Mouse (Mus musculus) layer of hippocampus, adult 8-10 months (tissue): Measurements from ENCODE around the gene A030003K21Rik. TPM values are rescaled to one million over a fixed set of nuclear protein-coding genes. Genes with fewer than 3 reads are reported as not detected.
"Not testable (repeated sequence)": the region's sequence is repeated elsewhere in the genome, so short reads cannot be mapped to it uniquely, and the experiment has no call there.

Experiments
- DNase-seq, 2 experiments: peaks; one replicate each; pipeline ENCODE4 v3.0.0; 2022; ENCODE audit warnings: low spot score in 2 of 2
- total RNA-seq, 4 experiments: library from RNA; stranded (reverse); gene quantifications; 2 replicates each; pipeline ENCODE4 v1.2.4; 2022

The A030003K21Rik gene
- total RNA-seq: not detected

DNA sequence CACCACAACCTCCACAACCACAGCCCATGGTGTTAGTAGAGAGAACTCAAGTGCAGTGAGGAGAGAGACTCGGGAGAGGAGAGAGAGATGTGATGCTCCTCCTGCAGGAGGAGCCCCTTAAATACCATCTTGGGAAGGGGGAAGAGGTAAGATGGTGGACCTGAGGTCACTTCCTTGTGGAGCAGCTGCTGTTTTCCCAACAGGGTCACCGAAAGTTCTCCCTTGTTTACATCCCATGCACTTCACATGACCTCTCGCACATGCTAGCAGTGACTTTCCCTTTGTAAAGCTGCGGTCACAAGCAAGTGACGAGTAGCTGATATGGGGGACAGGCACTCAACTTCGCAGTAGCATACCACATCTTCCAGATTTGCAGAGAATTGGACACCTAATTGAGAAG lies at the start of gene A030003K21Rik:
A030003K21Rik (minus strand) TSS at position 94 of the 400 bp plus-strand sequence.
- DNase-seq: not testable (repeated sequence)

DNA sequence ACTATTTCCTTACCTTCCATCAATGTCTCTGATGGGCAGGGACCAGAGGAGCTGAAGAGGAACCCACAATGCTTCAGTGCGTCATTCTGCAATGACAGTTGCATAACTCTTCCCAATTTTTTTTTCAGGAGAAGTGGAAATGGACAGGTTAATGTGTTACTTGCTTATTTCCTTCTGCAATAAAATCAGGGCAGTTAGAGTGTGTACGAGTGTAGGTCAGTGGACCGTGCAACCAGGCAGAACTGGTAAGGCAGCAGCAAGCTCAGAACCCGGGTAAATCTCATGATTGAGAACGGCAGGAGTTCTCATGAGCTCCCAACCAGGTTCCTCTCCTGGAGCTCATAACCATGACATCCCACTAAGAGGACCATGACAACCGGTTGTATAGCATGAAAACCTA lies 48.9 kb upstream of the A030003K21Rik start:
- DNase-seq: no peak

DNA sequence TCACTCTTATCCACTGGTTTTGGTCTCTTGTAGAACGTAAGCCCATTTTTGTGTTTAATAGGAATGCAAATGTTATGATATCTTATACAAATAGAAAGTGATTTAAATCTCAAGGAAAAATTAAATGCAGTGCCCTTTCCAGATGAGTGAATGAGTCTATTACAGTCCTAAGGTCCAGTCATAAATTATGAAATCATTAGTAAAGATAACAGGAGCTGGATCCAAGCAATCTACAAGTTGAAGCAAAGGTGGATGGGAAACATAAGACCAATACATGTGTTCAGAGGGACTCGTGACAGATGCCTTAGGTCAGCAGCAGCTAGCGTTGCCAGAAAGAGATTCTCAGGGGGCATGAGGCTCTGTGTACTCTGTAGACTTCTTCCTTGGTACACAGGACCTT lies 48.4 kb upstream of the A030003K21Rik start:
- DNase-seq: no peak

DNA sequence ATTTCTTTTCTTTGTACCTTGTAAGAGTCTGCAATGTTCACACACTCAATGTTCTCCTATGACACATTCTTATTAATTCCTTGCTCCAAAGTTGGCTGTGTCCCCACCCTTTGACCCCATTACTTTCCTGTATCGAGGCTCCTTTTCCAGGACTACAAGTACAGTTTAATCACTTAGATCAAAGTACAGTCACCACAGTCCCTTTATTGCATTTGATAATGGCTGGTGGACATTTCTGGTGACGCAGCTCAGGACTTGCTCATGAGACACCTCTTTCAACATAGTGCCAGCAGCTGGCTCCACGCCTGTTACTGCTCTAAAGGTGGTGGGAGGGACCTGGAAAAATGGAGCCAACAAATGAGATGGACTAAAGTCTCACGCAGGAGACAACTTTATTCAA lies 47.9 kb upstream of the A030003K21Rik start:
- no peak for DNase-seq

DNA sequence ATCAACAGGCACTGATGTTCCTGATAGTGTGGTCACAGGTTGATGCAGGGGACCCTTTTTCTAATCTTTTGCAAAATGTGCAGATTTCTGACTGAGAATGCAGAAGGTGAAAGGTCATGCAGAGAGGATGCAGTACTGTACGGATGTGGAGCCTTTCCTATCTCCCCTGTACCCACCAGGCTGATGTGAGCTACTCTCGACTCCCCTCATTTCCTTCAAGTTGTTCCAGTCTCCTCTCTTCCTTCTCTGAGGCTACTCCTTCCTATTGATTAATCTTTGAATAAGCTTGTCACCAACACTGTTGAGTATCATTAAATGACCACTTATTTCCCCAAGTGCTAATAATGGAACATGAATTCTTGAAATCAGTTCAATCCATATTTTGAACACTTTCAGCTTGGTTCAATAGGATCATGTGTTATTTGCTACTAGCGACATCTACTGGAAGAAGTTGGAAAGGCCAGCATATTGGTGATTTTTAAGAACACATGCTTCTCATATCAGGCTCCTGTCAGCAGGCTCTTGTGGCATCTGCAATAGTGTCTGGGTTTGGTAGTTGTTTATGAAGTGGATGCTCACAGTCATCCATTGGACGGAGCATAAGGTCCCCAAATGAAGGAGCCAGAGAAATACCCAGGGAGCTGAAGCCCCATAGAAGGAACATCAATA lies 44.5 kb upstream of the A030003K21Rik start:
- peak; percentile 11 to 42 for DNase-seq

DNA sequence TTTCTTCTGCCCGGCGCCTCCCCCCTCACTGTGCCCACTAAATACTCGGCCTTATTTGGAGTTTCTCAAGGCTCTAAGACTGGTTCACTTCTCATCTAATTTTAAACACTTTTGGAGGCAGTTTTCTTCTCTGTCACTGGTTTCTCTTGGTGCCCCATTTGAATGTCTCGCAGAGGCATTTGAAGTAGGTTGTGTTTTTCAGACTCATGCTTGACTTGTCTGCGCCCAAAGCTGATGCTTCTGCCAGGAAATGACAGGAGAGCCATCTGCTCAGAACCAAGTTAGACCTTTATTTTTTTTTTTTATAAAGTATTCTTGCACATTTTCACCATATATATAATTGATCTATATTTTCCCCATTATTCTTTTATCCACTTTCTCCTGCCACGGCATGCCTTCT lies 43.5 kb upstream of the A030003K21Rik start:
- no peak for DNase-seq

DNA sequence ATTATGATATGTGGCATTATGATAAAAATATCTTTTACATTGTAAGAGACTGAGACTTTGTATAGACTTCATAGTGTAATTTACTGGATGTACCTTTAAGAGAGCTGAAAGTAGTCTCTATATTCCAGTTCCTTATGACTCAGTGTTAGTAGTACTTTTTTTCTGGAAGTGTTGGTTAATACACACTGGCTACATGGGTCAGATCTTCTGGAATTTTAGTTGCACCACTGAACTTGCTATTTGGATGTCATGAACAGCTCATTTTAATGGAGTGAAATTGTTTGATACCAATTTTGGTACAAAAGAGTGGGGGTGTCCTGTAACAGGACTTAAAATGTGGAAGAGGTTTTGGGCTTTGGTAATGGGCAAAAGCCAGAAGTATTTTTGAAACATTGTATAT lies 34.7 kb upstream of the A030003K21Rik start:
- no peak for DNase-seq

DNA sequence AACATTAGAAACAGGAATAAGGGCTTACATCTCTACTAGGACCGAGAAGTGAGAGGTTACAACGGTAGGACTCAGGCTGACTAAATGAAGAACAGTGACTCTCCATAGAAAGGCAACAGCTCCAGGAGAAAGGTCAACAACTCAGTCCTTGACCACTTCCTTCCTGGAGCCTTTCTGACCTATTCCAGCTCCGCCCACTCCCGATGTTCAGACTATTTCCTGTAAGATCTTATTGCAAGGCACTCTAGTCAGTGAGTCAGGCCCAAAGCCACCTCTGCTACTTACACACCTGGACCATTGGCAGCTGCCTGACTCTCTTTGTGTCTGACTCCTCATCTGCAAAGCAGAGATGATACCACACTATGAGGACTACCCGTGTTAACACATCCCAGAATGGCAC lies 32.6 kb upstream of the A030003K21Rik start:
- no peak for DNase-seq

DNA sequence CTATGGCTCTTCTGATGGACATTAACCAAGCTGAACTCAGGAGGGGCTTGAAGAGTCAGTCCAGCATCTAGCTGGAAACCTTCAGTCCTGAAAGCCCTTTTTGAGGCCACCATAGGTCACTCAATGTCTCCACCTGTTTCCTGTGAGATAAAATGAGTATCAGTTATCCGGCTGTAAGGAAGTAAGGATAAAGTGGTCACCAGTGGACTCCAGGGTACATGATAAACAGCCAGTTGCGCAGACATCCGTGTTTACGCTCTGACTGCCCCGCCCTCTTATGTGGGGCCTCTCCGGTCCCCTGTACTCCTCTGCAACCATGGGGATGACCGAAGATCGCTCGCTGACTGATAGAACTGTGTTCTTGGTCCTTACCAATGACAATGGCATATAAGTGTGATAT lies 31.2 kb upstream of the A030003K21Rik start:
- no peak for DNase-seq

DNA sequence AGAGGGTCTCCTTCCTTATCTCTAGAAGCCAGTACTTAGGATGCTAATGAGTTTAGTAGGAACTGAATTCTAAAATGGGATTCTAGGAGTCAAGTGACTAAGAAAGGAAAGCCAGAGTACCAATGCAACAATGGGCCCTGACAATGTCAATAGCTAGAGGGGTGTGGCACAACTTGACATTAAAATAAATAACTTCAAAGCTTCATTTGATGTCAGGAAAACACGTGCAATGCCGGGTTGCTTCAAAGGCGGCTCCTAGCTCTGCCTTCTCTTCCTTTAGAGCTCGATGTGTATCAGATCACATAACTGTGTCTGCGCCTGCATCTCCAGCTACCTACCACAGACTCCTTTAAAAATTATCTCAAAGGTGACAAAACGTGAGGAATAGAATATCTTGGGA lies 30.7 kb upstream of the A030003K21Rik start:
- no peak for DNase-seq

DNA sequence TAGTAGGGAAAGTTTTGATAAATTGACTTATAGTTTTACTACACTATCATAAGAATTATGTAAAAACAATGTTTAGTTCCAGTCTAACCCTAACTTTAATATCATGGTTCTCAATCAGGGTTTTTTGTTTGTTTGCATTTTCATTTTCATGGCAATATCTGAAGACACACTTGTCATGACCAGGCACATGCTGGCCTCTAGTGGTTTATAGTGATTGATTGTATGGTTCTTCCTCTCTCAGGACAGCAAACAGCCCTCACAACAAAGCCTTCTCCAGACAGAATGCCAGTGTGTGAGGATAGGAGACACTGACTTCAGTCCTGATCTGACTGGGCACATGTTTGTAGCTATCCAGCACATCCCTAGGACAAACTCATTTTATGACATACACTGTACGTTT lies 30.1 kb upstream of the A030003K21Rik start:
- DNase-seq: no peak

DNA sequence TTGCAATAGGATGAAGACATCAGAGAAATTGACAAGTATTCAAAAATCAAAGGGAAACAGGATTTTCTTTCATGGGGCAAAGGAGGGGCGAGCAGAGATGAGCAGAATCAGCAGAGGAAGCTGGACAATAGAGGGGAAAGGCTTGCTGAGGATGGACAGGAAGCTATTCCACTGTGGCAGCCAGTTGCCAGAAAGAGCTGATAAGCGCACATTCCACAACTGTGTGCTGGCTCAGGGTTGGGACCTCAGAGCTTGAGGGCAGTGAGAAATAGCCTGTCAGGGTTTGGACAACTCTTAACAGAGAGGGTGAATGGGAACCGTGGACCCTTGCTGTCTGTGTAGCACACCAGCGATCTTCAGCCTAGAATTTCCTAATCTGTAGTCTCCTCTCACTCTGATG lies 28.9 kb upstream of the A030003K21Rik start:
- no peak for DNase-seq

DNA sequence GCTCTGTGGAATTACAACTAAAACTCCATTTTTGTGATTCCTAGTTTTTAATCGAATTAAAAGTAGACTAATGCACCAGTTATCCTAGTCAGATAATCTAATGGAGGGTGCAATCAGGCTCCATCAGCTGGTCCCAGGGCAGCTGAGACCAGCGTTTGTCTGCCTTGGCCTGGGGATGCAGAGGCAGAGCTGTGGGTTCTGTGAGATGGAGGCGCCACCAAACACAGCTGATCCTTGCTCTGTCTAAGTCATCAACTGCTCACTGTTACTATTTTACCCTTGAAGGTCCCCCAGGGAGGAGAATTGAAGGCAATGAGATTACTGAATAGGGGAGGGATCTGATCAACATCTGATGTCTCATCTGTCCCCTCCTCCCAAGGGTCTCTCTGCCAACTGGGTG lies 23.2 kb upstream of the A030003K21Rik start:
- no peak for DNase-seq

DNA sequence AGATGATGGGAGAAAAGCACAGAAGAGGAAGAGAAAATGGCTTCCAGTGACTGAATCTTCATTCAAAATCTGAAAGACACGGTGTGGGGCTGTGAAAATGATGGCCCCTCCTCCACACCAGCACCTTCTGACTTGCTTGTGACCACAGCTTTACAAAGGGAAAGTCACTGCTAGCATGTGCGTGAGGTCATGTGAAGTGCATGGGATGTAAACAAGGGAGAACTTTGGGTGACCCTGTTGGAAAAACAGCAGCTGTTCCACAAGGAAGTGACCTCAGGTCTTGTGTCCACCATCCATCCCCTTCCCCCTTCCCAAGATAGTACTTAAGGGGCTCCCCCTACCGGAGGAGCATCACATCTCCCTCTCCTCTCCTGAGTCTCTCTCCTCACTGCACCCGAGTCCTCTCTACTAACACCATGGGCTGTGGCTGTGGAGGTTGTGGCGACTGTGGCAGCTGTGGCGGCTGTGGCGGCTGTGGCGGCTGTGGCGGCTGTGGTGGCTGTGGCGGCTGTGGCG lies 16.7 kb upstream of the A030003K21Rik start, which contains the start of gene Gm47955:
Gm47955 (plus strand) TSS at position 417 of the 516 bp plus-strand sequence.
- no peak for DNase-seq

DNA sequence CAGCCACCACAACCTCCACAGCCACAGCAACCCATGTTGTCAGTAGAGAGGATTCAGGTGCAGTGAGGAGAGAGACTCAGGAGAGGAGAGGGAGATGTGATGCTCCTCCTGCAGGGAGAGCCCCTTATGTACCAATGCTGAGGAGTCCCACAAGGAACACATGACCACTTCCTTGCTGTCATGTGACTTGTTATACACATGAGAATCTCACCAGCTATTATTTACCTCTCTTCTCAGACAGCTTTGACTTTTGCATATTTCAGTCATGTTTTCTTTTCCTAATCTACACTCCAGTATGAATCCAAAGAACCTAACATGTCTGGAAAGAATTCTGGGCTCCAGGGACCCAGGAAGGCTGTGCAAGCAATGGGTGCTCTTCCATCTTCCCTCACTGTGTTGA lies 12.7 kb upstream of the A030003K21Rik start, which contains the start of gene Gm7544:
Gm7544 (minus strand) TSS at position 101 of the 400 bp plus-strand sequence.
- not testable (repeated sequence) for DNase-seq

DNA sequence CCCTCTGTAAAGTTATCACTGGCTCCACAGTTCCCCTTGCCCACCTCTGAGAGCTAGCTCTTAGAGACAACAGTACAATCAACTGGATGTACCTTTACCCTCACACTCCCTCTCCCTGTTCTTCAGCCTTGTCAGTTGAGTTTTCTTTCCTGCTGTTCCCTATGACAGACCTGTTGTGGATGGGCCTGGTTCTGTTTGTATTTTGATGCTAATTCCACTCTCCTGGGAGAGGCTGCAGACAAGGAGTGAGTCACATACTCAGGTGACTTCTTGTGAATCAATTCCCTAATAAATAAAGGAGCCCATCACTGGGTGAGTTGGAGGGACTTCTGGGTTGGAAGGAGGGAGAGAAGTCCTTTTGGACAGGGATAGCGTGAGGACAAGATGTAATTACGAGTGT lies 5.4 kb upstream of the A030003K21Rik start:
- DNase-seq: no peak

DNA sequence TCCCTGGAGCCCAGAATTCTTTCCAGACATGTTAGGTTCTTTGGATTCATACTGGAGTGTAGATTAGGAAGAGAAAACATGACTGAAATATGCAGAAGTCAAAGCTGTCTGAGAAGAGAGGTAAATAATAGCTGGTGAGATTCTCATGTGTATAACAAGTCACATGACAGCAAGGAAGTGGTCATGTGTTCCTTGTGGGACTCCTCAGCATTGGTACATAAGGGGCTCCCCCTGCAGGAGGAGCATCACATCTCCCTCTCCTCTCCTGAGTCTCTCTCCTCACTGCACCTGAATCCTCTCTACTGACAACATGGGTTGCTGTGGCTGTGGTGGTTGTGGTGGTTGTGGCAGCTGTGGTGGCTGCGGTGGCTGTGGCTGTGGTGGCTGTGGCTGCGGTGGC lies 2.8 kb upstream of the A030003K21Rik start:
- DNase-seq: not testable (repeated sequence)

DNA sequence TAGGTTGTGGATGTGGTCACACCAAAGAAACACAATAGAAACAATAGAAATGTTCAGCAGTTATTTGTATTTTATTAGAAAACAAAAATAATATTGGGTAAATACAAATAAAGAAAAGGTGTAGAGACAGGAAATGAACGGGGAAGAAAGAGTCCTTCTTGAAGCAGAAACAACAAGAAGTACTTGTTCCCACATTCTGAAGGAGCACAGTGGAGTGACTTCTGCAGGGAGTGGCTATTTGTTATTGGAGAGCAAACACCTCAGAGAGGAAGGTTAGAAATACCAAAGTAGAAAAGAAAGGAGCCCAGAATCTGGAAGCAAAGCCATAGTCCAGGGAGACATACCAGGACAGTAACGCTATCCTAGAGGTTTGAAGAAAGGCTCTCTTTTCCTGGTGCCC lies 683 bp downstream of the A030003K21Rik start:
- DNase-seq: not testable (repeated sequence)

DNA sequence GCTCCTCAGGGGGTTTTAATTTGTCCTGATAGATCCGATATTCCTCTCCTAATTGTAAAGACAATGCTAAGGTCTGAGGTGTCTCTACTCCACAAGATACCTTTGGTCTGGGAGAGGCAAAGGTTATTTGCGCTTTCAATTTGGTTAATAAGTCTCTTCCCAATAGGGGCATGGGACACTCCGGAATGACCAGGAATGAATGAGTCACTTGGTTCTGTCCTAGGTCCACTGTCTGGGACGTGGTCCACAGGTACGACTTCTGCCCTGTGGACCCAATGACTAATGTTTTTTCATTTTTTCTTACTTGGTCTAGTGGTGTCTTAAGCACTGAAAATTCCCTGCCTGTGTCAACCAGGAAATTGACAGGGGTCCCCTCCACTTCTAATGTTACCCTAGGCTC lies 4.5 kb downstream of the A030003K21Rik start:
- no peak for DNase-seq

DNA sequence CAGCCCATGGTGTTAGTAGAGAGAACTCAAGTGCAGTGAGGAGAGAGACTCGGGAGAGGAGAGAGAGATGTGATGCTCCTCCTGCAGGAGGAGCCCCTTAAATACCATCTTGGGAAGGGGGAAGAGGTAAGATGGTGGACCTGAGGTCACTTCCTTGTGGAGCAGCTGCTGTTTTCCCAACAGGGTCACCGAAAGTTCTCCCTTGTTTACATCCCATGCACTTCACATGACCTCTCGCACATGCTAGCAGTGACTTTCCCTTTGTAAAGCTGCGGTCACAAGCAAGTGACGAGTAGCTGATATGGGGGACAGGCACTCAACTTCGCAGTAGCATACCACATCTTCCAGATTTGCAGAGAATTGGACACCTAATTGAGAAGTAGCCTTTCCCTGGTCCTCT lies 11.9 kb downstream of the A030003K21Rik start, which contains the start of gene Gm6217:
Gm6217 (minus strand) TSS at position 74 of the 400 bp plus-strand sequence.
- DNase-seq: not testable (repeated sequence)

DNA sequence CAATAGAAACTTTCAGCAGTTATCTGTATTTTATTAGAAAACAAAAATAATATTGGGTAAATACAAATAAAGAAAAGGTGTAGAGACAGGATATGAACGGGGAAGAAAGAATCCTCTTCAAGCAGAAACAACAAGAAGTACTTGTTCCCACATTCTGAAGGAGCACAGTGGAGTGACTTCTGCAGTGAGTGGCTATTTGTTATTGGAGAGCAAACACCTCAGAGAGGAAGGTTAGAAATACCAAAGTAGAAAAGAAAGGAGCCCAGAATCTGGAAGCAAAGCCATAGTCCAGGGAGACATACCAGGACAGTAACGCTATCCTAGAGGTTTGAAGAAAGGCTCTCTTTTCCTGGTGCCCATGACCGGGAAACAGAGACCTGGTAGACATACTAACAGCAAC lies 12.6 kb downstream of the A030003K21Rik start:
- not testable (repeated sequence) for DNase-seq

DNA sequence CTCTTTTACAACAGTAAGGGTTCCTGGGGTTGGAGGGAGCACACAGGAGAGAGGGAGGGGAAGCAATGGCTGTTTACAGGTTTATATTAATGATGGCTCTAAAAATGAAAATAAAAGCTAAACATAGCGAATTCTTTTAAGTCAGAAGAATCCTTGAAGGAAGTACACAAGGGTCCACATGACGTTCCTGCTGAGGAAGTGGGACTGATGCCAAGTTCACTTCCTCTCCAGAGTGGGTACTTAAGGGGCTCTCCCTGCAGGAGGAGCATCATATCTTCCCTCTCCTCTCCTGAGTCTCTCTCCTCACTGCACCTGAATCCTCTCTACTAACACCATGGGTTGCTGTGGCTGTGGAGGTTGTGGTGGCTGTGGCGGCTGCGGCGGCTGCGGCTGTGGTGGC lies 18.5 kb downstream of the A030003K21Rik start, which contains the start of gene A030014E15Rik:
A030014E15Rik (plus strand) TSS at position 268 of the 400 bp plus-strand sequence.
- no peak for DNase-seq

DNA sequence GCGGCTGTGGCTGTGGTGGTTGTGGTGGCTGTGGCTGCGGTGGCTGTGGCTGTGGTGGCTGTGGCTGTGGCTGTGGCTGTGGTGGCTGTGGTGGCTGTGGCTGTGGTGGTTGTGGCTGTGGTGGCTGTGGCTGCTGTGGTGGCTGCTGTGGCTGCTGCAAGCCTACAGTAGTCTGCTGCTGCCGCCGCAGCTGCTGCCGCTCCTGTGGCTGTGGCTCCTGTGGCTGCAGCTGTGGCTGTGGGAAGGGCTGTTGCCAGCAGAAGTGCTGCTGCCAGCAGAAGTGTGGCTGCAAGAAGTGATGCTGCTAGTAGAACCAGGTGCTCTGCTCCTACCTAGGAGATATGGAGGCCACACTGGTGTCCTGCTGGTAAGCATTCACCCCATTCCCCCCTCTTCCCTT lies 29.8 kb downstream of the A030003K21Rik start:
- DNase-seq: not testable (repeated sequence)
